Mouse (Mus musculus) intestine, postnatal 0 days (tissue): Measurements from ENCODE around the gene Gstp1. TPM values are rescaled to one million over a fixed set of nuclear protein-coding genes. Genes with fewer than 3 reads are reported as not detected.
"Not testable (repeated sequence)": the region's sequence is repeated elsewhere in the genome, so short reads cannot be mapped to it uniquely, and the experiment has no call there.

Experiments used
- ATAC-seq: fragments of 200-750 bp; cut with Nextera tagmentation; 2 replicates; pipeline ENCODE4 v1.8.0; 2017; ENCODE audit warnings: mild to moderate bottlenecking, moderate TSS enrichment, moderate library complexity
- H3K27ac ChIP-seq: fragments of 300-500 bp; sonication (generic); 2 replicates; pipeline ENCODE4 v1.5.1; 2014; ENCODE audit warnings: mild to moderate bottlenecking, low read depth, low read length, moderate library complexity
- H3K27me3 ChIP-seq: fragments of 300-500 bp; sonication (generic); replicated peaks from 2 replicates; pipeline ENCODE4 v1.6.1; 2014; ENCODE audit warnings: low read length, mixed read lengths; ENCODE audit not compliant: control insufficient read depth, insufficient read depth
- H3K36me3 ChIP-seq: fragments of 300-500 bp; sonication (generic); 2 replicates; pipeline ENCODE4 v1.6.1; 2014; ENCODE audit warnings: mild to moderate bottlenecking, moderate library complexity; ENCODE audit not compliant: control insufficient read depth, insufficient read depth
- H3K4me1 ChIP-seq: fragments of 300-500 bp; sonication (generic); replicated peaks from 2 replicates; pipeline ENCODE4 v1.6.1; 2014; ENCODE audit warnings: antibody characterized with exemption, low read length, mixed read lengths; ENCODE audit not compliant: control insufficient read depth, insufficient read depth
- H3K4me2 ChIP-seq: fragments of 300-500 bp; sonication (generic); replicated peaks from 2 replicates; pipeline ENCODE4 v1.6.1; 2014; ENCODE audit warnings: low read depth, mild to moderate bottlenecking, moderate library complexity
- H3K4me3 ChIP-seq: fragments of 300-500 bp; sonication (generic); 2 replicates; pipeline ENCODE4 v1.5.1; 2014; ENCODE audit warnings: low read depth, low read length
- H3K9ac ChIP-seq: fragments of 300-500 bp; sonication (generic); 2 replicates; pipeline ENCODE4 v1.6.1; 2014; ENCODE audit warnings: mild to moderate bottlenecking, low read depth, low read length
- H3K9me3 ChIP-seq: fragments of 300-500 bp; sonication (generic); 2 replicates; pipeline ENCODE4 v1.6.1; 2016; ENCODE audit warnings: mixed run types; ENCODE audit not compliant: control insufficient read depth
- CTCF ChIP-seq: sonication (generic); IDR thresholded peaks from 2 replicates; pipeline ENCODE4 v1.5.1; 2016; ENCODE audit warnings: low read depth, mild to moderate bottlenecking, control low read depth, antibody characterized with exemption, moderate library complexity
- WGBS: fragments of 180-500 bp; shearing (Covaris S2); extraction: QIAGEN DNeasy Blood & Tissue Kit; methylation state at CpG from one replicate; pipeline ENCODE4 v1.1.7; 2014; 5-methylcytosine and 5-hydroxymethylcytosine counted together
- polyA plus RNA-seq: library from polyadenylated mRNA; unstranded; fragments of >200 nt; fragmentation: Nextera tagmentation; extraction: Ambion mirVana; gene quantifications from 2 replicates; pipeline ENCODE4 v1.2.1, GENCODE M21; 2015

Gstp1 gene
- polyA plus RNA-seq, 1 experiment from 2014 or later, result 746 TPM

DNA sequence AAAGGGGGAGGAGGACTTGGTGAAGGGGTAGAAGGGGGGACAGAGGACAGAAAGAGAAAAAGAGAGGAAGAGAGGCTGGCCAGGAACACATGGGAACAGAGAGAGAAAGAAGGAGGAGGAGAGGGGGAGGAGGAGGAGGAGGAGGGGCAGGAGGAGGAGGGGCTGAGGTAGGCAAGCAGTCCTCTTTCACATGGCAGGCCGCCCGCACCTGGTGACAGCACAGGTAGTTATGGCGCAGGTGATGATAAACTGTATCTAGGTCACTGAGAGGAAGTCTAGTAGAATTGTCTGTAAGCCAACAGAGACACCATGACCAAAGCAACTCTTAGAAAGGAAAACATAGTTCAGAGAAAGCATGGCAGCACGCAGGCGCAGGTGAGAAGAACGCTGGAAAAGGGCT, 33.6 kb upstream of the Gstp1 start:
- TF ChIP-seq CTCF, result no peak
- no peaks in the 10 kb centered on the region for H3K4me1 ChIP-seq
- no peak overlapping the region for H3K27ac ChIP-seq
- H3K9ac ChIP-seq, result no peak overlapping the region
- H3K9me3 ChIP-seq, result no peaks in the 10 kb centered on the region
- H3K4me3 ChIP-seq, result no peak overlapping the region
- H3K36me3 ChIP-seq, result no peaks in the 10 kb centered on the region
- WGBS, result 92% methylated on average over 6 of the region's 6 CpGs
- H3K4me2 ChIP-seq, result no peak overlapping the region
- no peaks in the 10 kb centered on the region for H3K27me3 ChIP-seq
- no peak for ATAC-seq

GRCm38 (mm10) chr19:4070756-4071155, 33.0 kb upstream of the Gstp1 start:
- Histone ChIP-seq H3K9ac (no peak overlapping the region), H3K4me1 (no peaks in the 10 kb centered on the region), H3K27ac (no peak overlapping the region), H3K27me3 (no peaks in the 10 kb centered on the region), H3K9me3 (no peaks in the 10 kb centered on the region), H3K36me3 (no peaks in the 10 kb centered on the region), H3K4me3 (no peak overlapping the region), H3K4me2 (no peak overlapping the region)
- no peak for ATAC-seq
- no peak for TF ChIP-seq CTCF
- WGBS, result 83% methylated on average over 8 of the region's 8 CpGs

DNA sequence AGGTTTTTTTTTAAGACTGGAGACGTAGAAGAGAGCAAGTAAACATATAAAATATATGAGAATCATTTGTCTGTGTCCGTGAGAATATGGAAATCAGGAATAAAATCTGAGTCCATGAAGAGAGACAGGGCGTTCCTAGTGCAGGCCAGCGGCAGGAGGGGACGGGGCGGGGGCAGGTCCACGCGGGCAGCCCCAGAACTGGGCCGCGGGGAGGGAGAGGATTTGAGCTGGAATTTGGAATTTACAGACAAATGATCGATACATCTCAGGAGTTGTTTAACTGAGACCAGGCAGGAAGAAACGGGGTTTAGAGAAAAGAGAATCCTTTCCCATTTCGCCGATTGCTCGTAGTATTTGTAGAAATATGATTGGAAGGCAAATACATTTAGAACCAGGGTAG, 32.5 kb upstream of the Gstp1 start:
- Histone ChIP-seq H3K27me3 (no peaks in the 10 kb centered on the region), H3K4me3 (no peak overlapping the region), H3K27ac (no peak overlapping the region), H3K4me2 (no peak overlapping the region), H3K9ac (no peak overlapping the region), H3K36me3 (no peaks in the 10 kb centered on the region), H3K9me3 (no peaks in the 10 kb centered on the region), H3K4me1 (no peaks in the 10 kb centered on the region)
- WGBS, result 70% methylated on average over 15 of the region's 15 CpGs
- ATAC-seq, result no peak
- no peak for TF ChIP-seq CTCF

GRCm38 (mm10) chr19:4068717-4069410, 31.1 kb upstream of the Gstp1 start:
- no peak for TF ChIP-seq CTCF
- Histone ChIP-seq H3K4me3 (no peak overlapping the region), H3K27ac (no peak overlapping the region), H3K9me3 (no peaks in the 10 kb centered on the region), H3K4me1 (no peaks in the 10 kb centered on the region), H3K27me3 (no peaks in the 10 kb centered on the region), H3K4me2 (peak overlapping the region; percentile 46), H3K36me3 (no peaks in the 10 kb centered on the region), H3K9ac (0 out of 2 replicates have a peak overlapping the region, but pooled peaks have one; percentile 23)
- WGBS, result 43% methylated on average over 15 of the region's 15 CpGs
- no peak for ATAC-seq

GRCm38 (mm10) chr19:4068242-4068641, 30.5 kb upstream of the Gstp1 start:
- peak overlapping the region; percentile 46; the same call in 1 of the 2 replicates for H3K4me2 ChIP-seq
- not testable (repeated sequence) for ATAC-seq, H3K36me3 ChIP-seq, H3K9me3 ChIP-seq, H3K9ac ChIP-seq, H3K27me3 ChIP-seq, H3K27ac ChIP-seq, H3K4me1 ChIP-seq, H3K4me3 ChIP-seq
- 63% methylated on average over 2 of the region's 2 CpGs for WGBS

- peak; percentile 10; the same call in 1 of the 2 replicates for ATAC-seq
- H3K4me3 ChIP-seq, result no peak overlapping the region
- no peak overlapping the region for H3K4me2 ChIP-seq
- H3K27me3 ChIP-seq, result no peaks in the 10 kb centered on the region
- H3K27ac ChIP-seq, result no peak overlapping the region
- H3K4me1 ChIP-seq, result no peaks in the 10 kb centered on the region
- no peak overlapping the region for H3K9ac ChIP-seq
- no peaks in the 10 kb centered on the region for H3K36me3 ChIP-seq
- TF ChIP-seq CTCF, result no peak
- no peaks in the 10 kb centered on the region for H3K9me3 ChIP-seq
These were observed 29.1 kb upstream of the Gstp1 start for GRCm38 (mm10) chr19:4066877-4067276.

- Histone ChIP-seq H3K27me3 (no peaks in the 10 kb centered on the region), H3K9ac (no peak overlapping the region), H3K36me3 (no peaks in the 10 kb centered on the region), H3K4me1 (no peaks in the 10 kb centered on the region), H3K27ac (no peak overlapping the region), H3K4me2 (no peak overlapping the region), H3K4me3 (no peak overlapping the region), H3K9me3 (no peaks in the 10 kb centered on the region)
- no peak for ATAC-seq
- WGBS, result 72% methylated on average over 6 of the region's 6 CpGs
- TF ChIP-seq CTCF, result no peak
These were observed 28.5 kb upstream of the Gstp1 start for GRCm38 (mm10) chr19:4066280-4066679.

DNA sequence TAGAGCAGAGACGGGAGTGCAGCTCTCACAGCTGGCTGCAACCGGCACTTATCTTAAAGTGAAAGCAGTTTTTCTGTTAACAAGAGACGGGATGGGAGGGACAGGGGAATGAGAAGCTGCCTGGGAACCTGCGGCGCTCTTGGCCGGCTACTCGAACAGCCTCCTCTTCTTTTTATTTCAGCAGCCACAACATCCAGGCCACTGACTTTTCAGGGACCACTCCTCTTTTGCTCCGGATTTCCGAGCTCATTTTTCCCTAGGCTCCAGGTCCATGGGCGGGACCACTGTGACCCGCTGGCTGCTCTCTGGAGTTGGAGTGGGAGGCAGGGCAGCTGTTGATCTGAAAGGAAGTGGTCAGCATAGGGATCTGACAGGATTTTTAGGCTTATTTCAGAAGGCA, 26.7 kb upstream of the Gstp1 start:
- WGBS, result 0% methylated on average over 2 of the region's 11 CpGs
- not testable (repeated sequence) for H3K27me3 ChIP-seq, H3K4me3 ChIP-seq, ATAC-seq, H3K9me3 ChIP-seq, H3K27ac ChIP-seq, H3K9ac ChIP-seq, H3K36me3 ChIP-seq, H3K4me1 ChIP-seq, H3K4me2 ChIP-seq

DNA sequence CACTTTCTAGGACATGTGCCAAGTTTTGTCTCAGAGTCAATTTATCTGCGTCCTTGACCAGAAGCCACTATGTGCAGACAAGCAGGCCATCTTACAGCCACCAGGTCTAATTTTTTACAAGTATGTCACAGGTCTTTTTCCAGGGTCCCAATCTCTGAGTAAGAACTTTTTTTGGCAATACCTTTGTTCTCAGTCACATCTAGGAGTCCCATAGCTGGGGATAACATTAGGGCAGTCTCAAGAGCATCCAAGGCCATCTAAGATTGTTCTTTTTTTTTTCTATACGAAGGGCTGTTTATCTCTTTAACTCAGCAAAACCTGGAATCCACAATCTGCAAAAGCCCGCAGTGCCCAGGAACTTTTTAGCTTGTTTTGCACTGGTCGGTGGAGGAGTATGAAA, 25.6 kb upstream of the Gstp1 start:
- H3K4me2 ChIP-seq, H3K27me3 ChIP-seq, H3K27ac ChIP-seq, H3K9me3 ChIP-seq, H3K4me1 ChIP-seq, H3K36me3 ChIP-seq, H3K4me3 ChIP-seq, H3K9ac ChIP-seq, ATAC-seq: not testable (repeated sequence)
- WGBS, result 53% methylated on average over 2 of the region's 4 CpGs
